Mouse (Mus musculus) lung, adult 2 months (tissue): ENCODE results near the gene Atcay.
A peak's percentile ranks its signal among the peaks of the same experiment; 100 is the strongest.

Experiments
- CTCF ChIP-seq: fragments of 200-500 bp; IDR thresholded peaks from 2 replicates; pipeline ENCODE4 v1.5.1; 2011; ENCODE audit warnings: mild to moderate bottlenecking, low read length, control low read depth; ENCODE audit not compliant: insufficient read depth
- POLR2A ChIP-seq: fragments of 200-500 bp; IDR thresholded peaks from 2 replicates; pipeline ENCODE4 v1.6.1; 2011; ENCODE audit warnings: low read depth, mild to moderate bottlenecking, control low read depth, low read length, borderline replicate concordance; ENCODE audit errors: extremely low read depth

DNA sequence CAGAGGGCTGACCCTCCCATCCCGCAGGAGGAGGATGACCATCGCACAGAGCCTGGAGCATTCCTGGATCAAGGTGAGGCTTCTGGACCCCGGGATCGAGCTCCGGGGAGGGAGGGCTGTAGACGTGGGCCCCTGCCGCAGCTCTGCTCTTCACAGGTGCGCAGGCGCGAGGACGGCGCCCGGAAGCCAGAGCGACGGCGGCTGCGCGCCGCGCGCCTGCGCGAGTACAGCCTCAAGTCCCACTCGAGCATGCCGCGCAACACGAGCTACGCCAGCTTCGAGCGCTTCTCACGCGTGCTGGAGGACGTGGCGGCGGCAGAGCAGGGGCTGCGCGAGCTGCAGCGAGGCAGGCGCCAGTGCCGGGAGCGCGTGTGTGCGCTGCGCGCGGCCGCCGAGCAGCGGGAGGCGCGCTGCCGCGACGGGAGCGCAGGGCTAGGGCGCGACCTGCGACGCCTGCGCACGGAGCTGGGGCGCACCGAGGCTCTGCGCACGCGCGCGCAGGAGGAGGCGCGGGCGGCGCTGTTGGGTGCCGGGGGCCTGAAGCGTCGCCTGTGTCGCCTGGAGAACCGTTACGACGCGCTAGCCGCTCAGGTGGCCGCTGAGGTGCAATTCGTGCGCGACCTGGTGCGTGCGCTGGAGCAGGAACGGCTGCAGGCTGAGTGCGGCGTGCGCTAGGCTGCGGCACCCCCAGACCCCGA, 38.2 kb downstream of the Atcay start:
- no peak for TF ChIP-seq CTCF
- TF ChIP-seq POLR2A, result peak; percentile 88; the same call in 1 of the 2 replicates
